Mouse (Mus musculus) frontal cortex, postnatal 25 days (tissue): ENCODE data around the gene Pla2g16.

ENCODE experiments used
- DNase-seq, 2 experiments: peaks; one replicate each; pipeline ENCODE4 v3.0.0; 2022; ENCODE audit warnings: low spot score in 2 of 2

Gene Pla2g16

DNA sequence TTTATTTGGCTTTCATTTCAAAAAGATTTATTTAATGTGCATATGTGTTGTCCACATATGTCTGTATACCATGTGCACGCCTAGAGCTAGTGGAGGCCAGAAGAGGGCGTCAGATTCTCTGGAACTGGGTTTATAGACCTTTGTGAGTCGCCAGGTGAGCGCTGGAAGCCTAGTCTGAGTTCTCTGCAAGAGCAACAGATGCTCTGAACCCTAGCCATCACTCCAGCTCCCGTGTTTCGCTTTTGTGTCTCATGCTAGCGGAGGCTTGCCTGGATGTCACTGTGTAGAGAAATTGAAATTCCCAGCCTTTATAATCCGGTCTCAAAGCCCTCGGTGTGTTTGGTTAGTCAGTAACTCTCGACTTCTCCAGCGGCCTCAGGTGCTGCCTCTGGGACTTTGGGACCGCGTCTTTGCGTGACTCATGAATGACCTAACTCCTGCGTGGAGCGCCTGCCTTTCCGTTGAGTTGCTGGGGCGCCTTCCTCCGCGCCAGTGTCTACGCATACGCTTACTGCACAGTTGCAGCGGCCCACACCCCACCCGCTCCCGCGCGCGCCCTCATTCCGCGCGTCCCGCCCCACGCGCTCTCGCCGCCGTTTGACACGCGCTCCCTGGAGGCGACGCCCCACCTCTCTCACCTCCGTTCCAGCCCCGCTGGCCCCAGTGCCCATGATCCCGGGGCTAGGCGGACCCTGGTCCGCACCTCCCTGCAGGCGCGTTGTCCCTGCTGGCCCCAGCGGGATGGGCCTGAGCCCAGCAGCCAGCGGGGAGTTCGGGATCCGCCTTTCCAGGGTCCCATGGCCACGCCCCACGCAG is 54.9 kb downstream of the Pla2g16 start, which contains the start of gene Hrasls5:
Gene Hrasls5, plus strand, starts transcription at position 600 of the 816 bp plus-strand sequence.
- peak; percentile 33 to 42 for DNase-seq

DNA sequence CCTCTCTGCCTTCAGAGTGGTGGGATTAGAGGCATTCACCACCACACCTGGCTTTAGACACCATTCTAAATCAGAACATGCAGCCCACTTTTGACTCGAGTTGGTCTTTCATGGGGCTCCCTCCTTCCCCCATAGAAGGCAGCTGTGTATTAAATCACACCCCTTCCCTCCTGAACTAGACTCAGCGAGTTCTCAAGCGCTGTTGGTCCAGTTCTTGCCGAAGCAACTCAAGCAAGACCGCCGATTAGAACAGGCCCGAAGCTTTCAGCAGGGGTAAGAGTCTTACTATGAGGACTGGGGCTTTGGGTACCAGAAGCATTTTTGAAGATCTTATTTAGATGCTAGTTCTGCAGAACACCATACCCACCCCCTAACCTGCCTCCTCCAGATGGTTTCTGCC is 55.9 kb downstream of the Pla2g16 start:
- DNase-seq, result no peak

DNA sequence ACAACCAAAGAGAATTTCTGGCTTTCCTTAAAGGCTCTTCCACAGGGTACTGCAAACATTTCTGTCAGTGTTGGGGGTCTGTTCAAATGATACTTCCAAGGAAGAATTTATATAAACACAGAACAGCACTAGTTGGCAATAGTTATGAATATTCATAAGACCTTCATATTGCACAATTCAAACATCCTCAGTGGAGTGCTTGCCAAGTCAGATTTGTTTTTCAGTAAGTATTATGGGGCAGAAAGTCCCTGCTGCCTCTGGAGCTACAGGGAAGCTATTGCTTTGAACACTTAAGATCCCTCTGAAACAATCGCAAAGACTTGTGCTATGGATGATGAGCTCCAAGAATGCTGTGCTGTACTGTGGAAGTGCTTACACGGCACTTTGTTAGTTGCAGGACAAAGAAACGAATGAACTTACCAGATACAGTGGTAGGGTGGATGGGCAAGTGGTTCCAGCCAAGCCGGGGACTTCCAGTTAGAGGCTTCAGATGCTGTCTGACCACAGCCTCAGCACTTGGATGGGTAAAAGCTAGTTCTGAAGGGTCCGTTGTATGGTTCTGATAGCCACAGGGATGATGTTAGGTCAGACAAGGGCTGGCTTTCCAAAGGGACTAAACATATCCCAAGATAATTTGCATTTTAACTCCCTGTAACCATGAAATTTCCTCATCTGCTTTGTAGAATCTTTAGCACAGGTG is 59.1 kb downstream of the Pla2g16 start:
- no peak for DNase-seq

DNA sequence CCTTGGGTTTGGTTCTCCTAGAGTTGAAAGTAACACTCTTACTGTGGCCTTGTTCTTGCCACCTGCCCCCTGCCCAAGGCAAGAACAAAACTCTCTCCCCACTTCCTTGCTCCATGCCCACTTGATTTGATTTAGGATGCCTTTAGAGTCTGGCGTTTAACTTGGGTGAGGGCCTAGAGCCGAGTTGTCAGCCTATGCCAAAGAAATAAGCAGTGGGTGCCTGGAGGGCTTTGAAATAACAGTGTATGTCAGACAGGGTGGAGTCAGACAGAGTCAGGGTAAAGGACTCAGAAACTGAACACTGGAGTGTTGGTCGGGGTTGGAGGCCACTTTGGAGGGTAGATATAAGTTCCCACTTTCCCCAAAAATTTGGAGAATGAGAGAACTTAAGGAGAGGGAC is 59.8 kb downstream of the Pla2g16 start:
- no peak for DNase-seq

DNA sequence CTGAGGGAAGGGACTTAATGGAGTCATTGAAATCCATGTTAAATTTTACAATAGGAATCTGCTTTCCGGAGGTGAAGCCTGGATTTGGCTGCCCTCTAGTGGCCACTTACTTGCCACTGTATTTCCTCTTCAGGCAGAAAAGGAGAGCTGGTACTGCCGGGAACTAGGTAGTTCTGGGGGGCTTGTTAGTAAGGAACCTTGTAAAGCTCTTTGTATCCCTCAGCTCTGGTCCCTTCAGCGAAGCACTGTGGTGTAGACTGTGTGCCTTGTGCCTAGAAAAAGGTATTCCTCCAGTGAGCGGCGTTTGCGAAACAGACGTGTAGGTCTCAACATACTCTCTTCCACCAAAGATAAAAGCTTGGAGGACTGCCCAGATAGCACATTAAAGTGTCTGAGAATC is 60.4 kb downstream of the Pla2g16 start:
- DNase-seq, result peak in 1 of 2 experiments; percentile 52

DNA sequence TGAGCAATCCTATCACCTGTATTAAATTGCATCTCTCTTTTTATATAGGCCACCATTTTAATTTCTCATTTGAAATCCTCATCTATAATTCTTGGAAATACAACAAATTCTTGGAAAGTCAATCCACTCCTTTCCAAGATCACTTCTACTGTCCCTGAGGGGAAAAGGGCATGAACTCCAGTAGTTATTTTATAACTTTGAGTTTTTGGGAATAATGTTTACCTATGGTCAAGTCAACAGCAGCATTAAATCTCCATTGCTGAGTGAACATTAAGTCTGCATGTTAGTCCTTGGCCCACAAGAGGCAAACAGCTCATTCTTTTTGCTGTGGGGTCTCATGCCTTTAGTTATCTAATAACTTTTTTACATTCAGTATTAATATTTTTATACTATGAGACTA is 75.8 kb downstream of the Pla2g16 start:
- DNase-seq, result no peak

DNA sequence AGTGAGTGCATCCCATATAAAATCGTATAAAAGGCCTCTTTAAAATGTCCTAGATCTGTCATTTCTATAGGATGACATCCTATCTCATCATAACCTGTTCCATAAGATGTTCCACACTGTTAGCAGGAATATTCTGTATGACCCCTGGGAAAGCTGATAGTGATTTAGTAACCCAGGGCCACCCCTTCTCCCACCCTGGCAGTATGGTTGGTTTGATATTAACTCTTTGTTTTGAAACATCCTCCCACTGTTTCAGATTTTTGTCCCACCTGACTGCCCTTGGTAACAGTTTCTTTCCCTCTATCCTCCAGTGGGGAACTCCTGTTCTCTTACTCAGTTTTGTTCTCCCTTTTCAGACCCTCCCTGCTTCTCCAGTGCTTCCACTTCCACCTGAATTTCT is 76.5 kb downstream of the Pla2g16 start:
- DNase-seq, result no peak
